Mouse (Mus musculus) olfactory bulb, adult 2 months (tissue): ENCODE data around the gene Cenpx. TPM values are rescaled to one million over a fixed set of nuclear protein-coding genes. Genes with fewer than 3 reads are reported as not detected.
A peak's percentile ranks its signal among the peaks of the same experiment; 100 is the strongest.

ENCODE experiments used
- H3K27ac ChIP-seq: fragments of 200-500 bp; 2 replicates; pipeline ENCODE4 v1.5.1; 2012; ENCODE audit warnings: low read depth, low read length; ENCODE audit not compliant: insufficient read depth
- H3K4me1 ChIP-seq: fragments of 200-500 bp; 2 replicates; pipeline ENCODE4 v1.6.1; 2012; ENCODE audit warnings: low read length; ENCODE audit not compliant: control insufficient read depth, insufficient read depth
- H3K4me3 ChIP-seq: fragments of 200-500 bp; 2 replicates; pipeline ENCODE4 v1.5.1; 2012; ENCODE audit warnings: mild to moderate bottlenecking, low read depth, low read length, moderate library complexity; ENCODE audit not compliant: insufficient read depth
- CTCF ChIP-seq: fragments of 200-500 bp; IDR thresholded peaks from 2 replicates; pipeline ENCODE4 v1.5.1; 2012; ENCODE audit warnings: low read depth, mild to moderate bottlenecking, low read length, moderate library complexity; ENCODE audit not compliant: insufficient read depth
- POLR2A ChIP-seq: fragments of 200-500 bp; IDR thresholded peaks from 2 replicates; pipeline ENCODE4 v1.6.1; 2012; ENCODE audit warnings: mild to moderate bottlenecking, low read depth, low read length, moderate library complexity; ENCODE audit not compliant: insufficient read depth
- WGBS: fragments of 180-500 bp; shearing (Covaris S2); methylation state at CpG from one replicate; pipeline ENCODE4 v1.1.7; 2018; 5-methylcytosine and 5-hydroxymethylcytosine counted together
- polyA plus RNA-seq: library from polyadenylated mRNA; stranded (reverse); fragments of >200 nt; gene quantifications from 2 replicates; pipeline ENCODE4 v1.2.4, GENCODE M21; 2012; ENCODE audit warnings: low replicate concordance; ENCODE audit not compliant: missing spikeins, insufficient read depth, insufficient read length

Cenpx gene
- polyA plus RNA-seq, 1 experiment = not detected

- 95% methylated on average over 9 of the region's 9 CpGs for WGBS
- Histone ChIP-seq H3K27ac (no peak overlapping the region), H3K4me3 (no peak overlapping the region), H3K4me1 (peaks cover 26% of the 10 kb centered on the region)
- no peak for TF ChIP-seq CTCF
- TF ChIP-seq POLR2A = no peak
Measured at GRCm38 (mm10) chr11:120719242-120719641, 5.7 kb upstream of the Cenpx start.

GRCm38 (mm10) chr11:120715131-120715530 is 1.6 kb upstream of the Cenpx start:
- Histone ChIP-seq H3K4me1 (peaks cover 23% of the 10 kb centered on the region), H3K4me3 (no peak overlapping the region), H3K27ac (no peak overlapping the region)
- TF ChIP-seq POLR2A = no peak
- TF ChIP-seq CTCF = no peak
- WGBS = 86% methylated on average over 9 of the region's 9 CpGs

GRCm38 (mm10) chr11:120714546-120714945 is 1.0 kb upstream of the Cenpx start:
- TF ChIP-seq CTCF = no peak
- Histone ChIP-seq H3K27ac (no peak overlapping the region), H3K4me1 (peaks cover 23% of the 10 kb centered on the region), H3K4me3 (peak overlapping the region; percentile 74)
- 53% methylated on average over 10 of the region's 10 CpGs for WGBS

- WGBS = 1% methylated on average over 38 of the region's 38 CpGs
- peak; percentile 63 for TF ChIP-seq CTCF
- TF ChIP-seq POLR2A = no peak
- H3K4me1 ChIP-seq = peaks cover 23% of the 10 kb centered on the region
Measured at GRCm38 (mm10) chr11:120712771-120713568, 568 bp downstream of the Cenpx start.

GRCm38 (mm10) chr11:120711980-120712604 is 1.4 kb downstream of the Cenpx start:
- H3K4me3 ChIP-seq = no peak overlapping the region
- WGBS = 62% methylated on average over 8 of the region's 8 CpGs
- no peak for TF ChIP-seq POLR2A
- TF ChIP-seq CTCF = no peak

More at GRCm38 (mm10) chr11:120712771-120713568, 568 bp downstream of the Cenpx start:
- peak overlapping the region; percentile 64 for H3K4me3 ChIP-seq
- H3K27ac ChIP-seq = no peak overlapping the region

GRCm38 (mm10) chr11:120710672-120711071 is 2.9 kb downstream of the Cenpx start:
- Histone ChIP-seq H3K4me1 (peaks cover 26% of the 10 kb centered on the region), H3K27ac (no peak overlapping the region), H3K4me3 (no peak overlapping the region)
- TF ChIP-seq CTCF = no peak
- no peak for TF ChIP-seq POLR2A
- WGBS = 87% methylated on average over 5 of the region's 5 CpGs

More at GRCm38 (mm10) chr11:120711980-120712604, 1.4 kb downstream of the Cenpx start:
- Histone ChIP-seq H3K27ac (no peak overlapping the region), H3K4me1 (peaks cover 23% of the 10 kb centered on the region)

- WGBS = 74% methylated on average over 2 of the region's 2 CpGs
- H3K4me1 ChIP-seq = peaks cover 30% of the 10 kb centered on the region
- no peak overlapping the region for H3K4me3 ChIP-seq
- no peak overlapping the region for H3K27ac ChIP-seq
- TF ChIP-seq CTCF = no peak
- no peak for TF ChIP-seq POLR2A
Measured at GRCm38 (mm10) chr11:120709551-120709950, 4.0 kb downstream of the Cenpx start.

- peaks cover 28% of the 10 kb centered on the region for H3K4me1 ChIP-seq
- no peak for TF ChIP-seq POLR2A
- TF ChIP-seq CTCF = no peak
- H3K27ac ChIP-seq = no peak overlapping the region
- no peak overlapping the region for H3K4me3 ChIP-seq
- WGBS = 56% methylated on average over 5 of the region's 5 CpGs
Measured at GRCm38 (mm10) chr11:120707969-120708368, 5.6 kb downstream of the Cenpx start.

GRCm38 (mm10) chr11:120707225-120707624 is 6.3 kb downstream of the Cenpx start:
- 27% methylated on average over 12 of the region's 12 CpGs for WGBS
- H3K27ac ChIP-seq = no peak overlapping the region
- no peak overlapping the region for H3K4me3 ChIP-seq
- H3K4me1 ChIP-seq = peaks cover 21% of the 10 kb centered on the region
- TF ChIP-seq POLR2A (no peak), CTCF (no peak)
